Mouse (Mus musculus): ENCODE measurements around the gene Pkn3. TPM values are rescaled to one million over a fixed set of nuclear protein-coding genes. Genes with fewer than 3 reads are reported as not detected.
A peak's percentile ranks its signal among the peaks of the same experiment; 100 is the strongest.
"Not testable (repeated sequence)": the region's sequence is repeated elsewhere in the genome, so short reads cannot be mapped to it uniquely, and the experiment has no call there.

Pkn3 gene
- polyA plus RNA-seq, 1 experiment from 2014 or later, result 12.1 TPM

DNA sequence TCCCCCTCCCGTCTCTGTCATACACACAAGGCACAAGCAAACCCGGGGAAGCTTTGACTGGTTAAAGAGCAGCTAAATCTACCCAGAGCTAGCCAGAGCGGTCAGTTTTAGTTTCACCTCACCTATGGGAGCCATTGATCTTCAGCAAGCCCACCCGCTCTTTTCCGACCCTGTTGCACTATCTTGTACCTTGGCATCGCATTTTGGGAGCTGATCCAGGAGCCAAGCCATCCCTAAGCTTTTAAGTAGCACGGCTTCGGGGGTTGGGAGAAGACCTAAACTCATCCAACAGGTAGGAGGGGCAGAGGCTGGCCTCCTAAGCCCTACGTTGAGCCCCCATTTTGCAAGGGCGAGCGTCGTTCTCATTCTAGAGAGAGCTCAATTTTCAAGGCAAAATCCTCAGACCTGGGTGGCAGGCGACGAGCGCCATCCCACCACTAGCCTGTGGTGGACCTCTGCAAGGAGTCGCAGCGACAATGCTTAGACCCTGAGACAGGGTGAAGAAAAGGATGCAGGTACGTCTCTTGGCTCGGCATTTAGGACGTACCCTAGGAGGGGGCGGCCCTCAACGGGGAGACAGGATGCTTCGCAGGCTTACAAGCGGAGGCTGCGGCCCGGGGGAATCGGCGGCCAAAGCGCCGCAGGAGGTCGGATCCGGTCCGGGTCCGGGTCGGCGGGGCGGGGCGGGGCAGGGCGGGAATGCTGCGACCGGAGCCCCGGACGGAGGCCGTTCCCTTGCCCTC lies 46.4 kb downstream of the Pkn3 start:
- Histone ChIP-seq H3K27me3 (ENCODE audit: control insufficient read depth, insufficient read depth, low read length) (no peaks in the 10 kb centered on the region), H3K4me3 (ENCODE audit: low read depth, low read length) (peak overlapping the region; percentile 76), H3K9me3 (ENCODE audit: control insufficient read depth, low read length) (no peaks in the 10 kb centered on the region), H3K27ac (ENCODE audit: low read depth, low read length) (peak overlapping the region; percentile 72), H3K4me1 (replicated peaks; ENCODE audit: control insufficient read depth, insufficient read depth, low read length) (peaks cover 11% of the 10 kb centered on the region; the same call in 1 of the 2 replicates), H3K36me3 (ENCODE audit: control insufficient read depth, insufficient read depth, low read length) (no peaks in the 10 kb centered on the region), H3K4me2 (ENCODE audit: low read depth, low read length, severe bottlenecking) (peak overlapping the region; percentile 89), H3K9ac (ENCODE audit: low read length) (peak overlapping the region; percentile 85)
- ATAC-seq (replicated peaks; ENCODE audit: low FRiP score) (peak; percentile 75), DNase-seq (ENCODE audit: low spot score) (no peak)
- WGBS, result 1% methylated on average over 41 of the region's 44 CpGs

DNA sequence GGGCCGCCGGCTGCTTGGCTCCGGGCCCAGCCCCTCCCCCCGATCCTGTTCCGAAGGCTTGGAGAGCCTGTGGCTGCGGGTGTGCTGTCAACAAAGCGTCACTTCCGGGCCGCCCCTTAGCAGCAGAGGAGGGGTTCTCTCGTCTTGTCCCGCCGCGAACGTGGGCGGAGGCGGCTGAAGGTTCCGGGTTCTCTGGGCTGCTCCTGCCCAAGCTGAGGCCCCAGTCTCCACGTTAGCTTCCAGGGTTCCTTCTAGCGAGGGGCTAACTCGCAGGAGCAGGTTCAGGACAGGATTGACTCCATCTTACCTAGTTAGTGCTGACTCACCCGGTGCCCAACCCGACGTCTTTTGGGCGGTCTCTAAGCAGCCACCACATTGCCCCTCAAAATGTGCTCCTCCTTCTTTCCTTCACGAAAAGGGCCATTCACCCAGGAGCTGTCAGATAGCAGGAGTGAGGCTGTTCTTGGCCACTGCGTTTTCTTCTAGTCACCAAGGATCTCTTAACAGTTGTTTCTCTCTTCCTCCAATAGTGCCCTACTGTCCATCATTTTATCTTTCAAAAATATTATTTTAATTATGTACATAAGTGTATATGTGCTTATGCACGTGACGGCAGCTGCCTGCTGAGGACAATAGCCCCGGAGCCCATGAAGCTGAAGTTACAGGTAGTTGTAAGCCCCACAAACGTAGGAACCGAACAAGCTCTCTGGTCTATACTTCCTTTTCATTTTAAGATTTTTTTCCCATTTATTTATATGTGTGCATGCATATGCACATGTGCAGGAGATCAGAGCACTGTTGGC lies 47.2 kb downstream of the Pkn3 start, which contains the start of gene Zer1:
Gene Zer1 (minus strand): TSS at position 114 of the 803 bp plus-strand sequence.
- peak within 1 kb of the TSS; percentile 89 for H3K4me2 ChIP-seq (ENCODE audit: low read depth, low read length, severe bottlenecking)
- H3K27me3 ChIP-seq (ENCODE audit: control insufficient read depth, insufficient read depth, low read length), result no peaks in the 10 kb centered on the region
- no peaks in the 10 kb centered on the region for H3K9me3 ChIP-seq (ENCODE audit: control insufficient read depth, low read length)
- peak within 1 kb of the TSS; percentile 85 for H3K9ac ChIP-seq (ENCODE audit: low read length)
- no peaks in the 10 kb centered on the region for H3K36me3 ChIP-seq (ENCODE audit: control insufficient read depth, insufficient read depth, low read length)
- peak within 1 kb of the TSS; percentile 76 for H3K4me3 ChIP-seq (ENCODE audit: low read depth, low read length)
- DNase-seq (ENCODE audit: low spot score) (peak; percentile 95), ATAC-seq (replicated peaks; ENCODE audit: low FRiP score) (peak; percentile 94)
- H3K27ac ChIP-seq (ENCODE audit: low read depth, low read length), result peak within 1 kb of the TSS; percentile 72
- H3K4me1 ChIP-seq (replicated peaks; ENCODE audit: control insufficient read depth, insufficient read depth, low read length), result peaks cover 7% of the 10 kb centered on the region; the same call in 1 of the 2 replicates
- 11% methylated on average over 27 of the region's 31 CpGs for WGBS

DNA sequence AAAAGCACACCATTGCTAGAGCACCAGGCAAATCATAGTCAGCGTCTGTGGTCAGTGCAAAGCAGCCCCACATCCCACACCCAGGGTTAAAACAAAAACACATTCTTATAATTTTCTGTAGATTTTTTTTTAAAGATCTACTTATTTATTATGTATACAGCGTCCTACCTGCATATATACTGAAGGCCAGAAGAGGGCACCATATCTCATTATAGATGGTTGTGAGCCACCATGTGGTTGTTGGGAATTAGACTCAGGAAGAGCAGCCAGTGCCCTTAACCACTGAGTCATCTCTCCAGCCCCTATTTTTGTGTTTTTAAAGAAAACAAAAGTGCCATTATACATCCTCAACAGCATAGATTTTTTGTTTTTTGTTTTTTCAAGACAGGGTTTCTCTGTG lies 51.3 kb downstream of the Pkn3 start:
- Histone ChIP-seq H3K4me2 (ENCODE audit: low read depth, low read length, severe bottlenecking) (no peak overlapping the region), H3K9ac (ENCODE audit: low read length) (no peak overlapping the region), H3K4me1 (replicated peaks; ENCODE audit: control insufficient read depth, insufficient read depth, low read length) (peaks cover 1% of the 10 kb centered on the region; the same call in 1 of the 2 replicates), H3K27ac (ENCODE audit: low read depth, low read length) (no peak overlapping the region), H3K27me3 (ENCODE audit: control insufficient read depth, insufficient read depth, low read length) (no peaks in the 10 kb centered on the region), H3K36me3 (ENCODE audit: control insufficient read depth, insufficient read depth, low read length) (no peaks in the 10 kb centered on the region), H3K9me3 (ENCODE audit: control insufficient read depth, low read length) (no peaks in the 10 kb centered on the region), H3K4me3 (ENCODE audit: low read depth, low read length) (no peak overlapping the region)
- no peak for DNase-seq (ENCODE audit: low spot score)
- no peak for ATAC-seq (replicated peaks; ENCODE audit: low FRiP score)
- 38% methylated on average over 2 of the region's 2 CpGs for WGBS

DNA sequence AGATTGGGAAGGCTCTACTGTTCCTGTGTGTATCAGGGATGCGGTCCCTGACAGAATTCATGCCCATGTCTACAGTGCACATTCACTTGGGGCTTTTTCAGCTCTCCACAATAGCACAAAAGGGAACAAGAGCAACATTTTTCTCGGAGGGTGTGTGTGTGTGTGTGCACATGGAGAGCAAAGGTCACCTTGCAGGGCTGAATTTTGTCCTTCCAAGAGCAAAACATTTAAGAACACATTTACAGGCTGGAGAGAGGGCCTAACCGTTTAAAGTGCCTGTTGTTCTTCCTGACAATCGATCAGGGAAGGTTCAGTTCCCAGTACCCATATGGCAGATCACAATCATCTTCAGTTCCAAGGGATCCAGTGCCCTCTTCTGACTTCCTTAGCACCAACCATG lies 52.7 kb downstream of the Pkn3 start:
- WGBS, result 92% methylated on average over 4 of the region's 4 CpGs
- H3K4me3 ChIP-seq (ENCODE audit: low read depth, low read length), result no peak overlapping the region
- H3K27me3 ChIP-seq (ENCODE audit: control insufficient read depth, insufficient read depth, low read length), result no peaks in the 10 kb centered on the region
- no peaks in the 10 kb centered on the region for H3K36me3 ChIP-seq (ENCODE audit: control insufficient read depth, insufficient read depth, low read length)
- peaks cover 11% of the 10 kb centered on the region for H3K4me1 ChIP-seq (replicated peaks; ENCODE audit: control insufficient read depth, insufficient read depth, low read length)
- ATAC-seq (replicated peaks; ENCODE audit: low FRiP score), result no peak
- H3K4me2 ChIP-seq (ENCODE audit: low read depth, low read length, severe bottlenecking), result no peak overlapping the region
- no peak overlapping the region for H3K9ac ChIP-seq (ENCODE audit: low read length)
- no peak overlapping the region for H3K27ac ChIP-seq (ENCODE audit: low read depth, low read length)
- DNase-seq (ENCODE audit: low spot score), result no peak
- no peaks in the 10 kb centered on the region for H3K9me3 ChIP-seq (ENCODE audit: control insufficient read depth, low read length)

GRCm38 (mm10) chr2:30131240-30131639 lies 53.8 kb downstream of the Pkn3 start:
- not testable (repeated sequence) for H3K36me3 ChIP-seq (ENCODE audit: control insufficient read depth, insufficient read depth, low read length); H3K4me3 ChIP-seq (ENCODE audit: low read depth, low read length); H3K4me2 ChIP-seq (ENCODE audit: low read depth, low read length, severe bottlenecking); ATAC-seq (replicated peaks; ENCODE audit: low FRiP score); H3K27me3 ChIP-seq (ENCODE audit: control insufficient read depth, insufficient read depth, low read length); DNase-seq (ENCODE audit: low spot score); H3K27ac ChIP-seq (ENCODE audit: low read depth, low read length); H3K9ac ChIP-seq (ENCODE audit: low read length); H3K9me3 ChIP-seq (ENCODE audit: control insufficient read depth, low read length)
- peaks cover 13% of the 10 kb centered on the region for H3K4me1 ChIP-seq (replicated peaks; ENCODE audit: control insufficient read depth, insufficient read depth, low read length)
- 78% methylated on average over 5 of the region's 5 CpGs for WGBS

DNA sequence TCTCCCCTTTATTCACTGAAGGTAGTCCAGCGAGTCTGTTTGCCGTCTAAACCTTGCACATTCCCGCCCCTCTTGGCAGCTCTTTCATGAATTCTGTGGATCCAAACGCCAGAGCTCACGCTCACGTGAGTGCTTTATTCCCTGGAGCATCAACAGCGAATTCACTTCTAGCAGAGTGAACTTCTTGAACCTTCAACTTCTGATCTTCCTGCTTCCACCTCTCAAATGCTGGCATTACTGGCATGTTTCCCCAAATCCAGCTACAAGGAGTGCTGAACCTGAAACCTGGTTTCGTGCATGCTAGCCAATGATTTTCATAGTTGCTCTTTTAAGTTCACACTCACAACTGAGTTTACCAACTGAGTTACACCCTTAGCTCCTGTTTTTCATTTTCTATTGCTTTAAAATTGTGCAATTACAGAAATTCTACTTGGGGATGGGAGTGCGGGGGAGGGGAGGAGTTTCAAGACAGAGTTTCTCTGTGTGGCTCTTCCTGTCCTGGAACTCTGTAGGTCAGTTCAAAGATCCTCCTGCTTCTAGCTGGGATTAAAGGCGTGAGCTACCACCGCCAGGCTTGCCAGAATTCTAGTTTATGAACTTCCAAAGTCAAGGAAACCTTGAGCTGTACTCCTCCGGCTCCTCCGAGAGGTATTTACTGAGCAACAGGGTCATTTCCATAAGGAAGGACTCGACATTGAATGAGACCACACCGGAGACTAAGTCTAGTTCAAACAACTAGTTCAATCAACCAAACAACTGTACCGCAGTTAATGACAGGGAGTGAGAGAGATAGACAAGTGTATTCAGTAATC lies 55.5 kb downstream of the Pkn3 start:
- ATAC-seq (replicated peaks; ENCODE audit: low FRiP score), result no peak
- WGBS, result 28% methylated on average over 16 of the region's 16 CpGs

DNA sequence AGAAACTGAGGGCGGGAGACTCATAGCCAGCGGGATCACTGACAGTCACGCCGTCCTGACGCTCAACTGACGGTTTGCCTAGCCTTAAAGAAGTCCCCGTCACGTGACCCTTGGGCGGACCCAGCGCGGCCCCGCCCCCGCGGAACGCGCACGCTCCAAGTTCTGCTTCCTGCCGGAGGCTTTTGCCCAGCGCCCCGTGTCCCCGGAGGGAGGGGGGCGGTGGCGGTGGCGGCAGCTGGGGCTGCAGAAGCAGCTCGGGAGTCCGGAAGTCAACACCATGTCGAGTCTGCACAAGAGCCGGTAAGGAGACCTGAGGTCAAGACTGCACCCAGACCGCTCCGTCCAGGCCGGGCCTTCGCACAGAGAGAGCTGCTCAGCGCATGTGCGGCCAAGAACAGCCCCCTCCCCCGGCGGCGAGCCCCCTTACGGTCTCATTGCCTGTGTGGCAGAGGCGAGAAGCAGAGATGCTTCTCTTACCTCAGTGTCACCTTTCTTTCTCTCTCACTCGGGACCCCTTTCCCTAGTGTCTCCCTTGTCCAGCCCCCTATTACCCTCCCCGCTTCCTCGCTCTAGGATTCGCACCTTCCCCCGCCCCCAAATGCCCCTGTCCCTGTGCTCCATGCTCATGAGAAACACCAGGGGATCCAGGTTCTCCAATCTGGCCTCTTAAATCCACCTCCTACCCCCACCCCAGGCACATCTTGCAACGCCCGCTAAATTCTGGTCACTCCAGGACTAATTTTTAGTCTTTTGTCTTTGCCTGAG lies 56.3 kb downstream of the Pkn3 start, which contains the start of gene Tbc1d13:
Gene Tbc1d13 (plus strand): TSS at position 134 of the 765 bp plus-strand sequence.
- Histone ChIP-seq H3K4me1 (replicated peaks; ENCODE audit: control insufficient read depth, insufficient read depth, low read length) (peaks cover 13% of the 10 kb centered on the region), H3K36me3 (ENCODE audit: control insufficient read depth, insufficient read depth, low read length) (no peaks in the 10 kb centered on the region), H3K27ac (ENCODE audit: low read depth, low read length) (peak within 1 kb of the TSS; percentile 4; the same call in 1 of the 2 replicates), H3K4me3 (ENCODE audit: low read depth, low read length) (peak within 1 kb of the TSS; percentile 88), H3K9me3 (ENCODE audit: control insufficient read depth, low read length) (no peaks in the 10 kb centered on the region), H3K9ac (ENCODE audit: low read length) (peak within 1 kb of the TSS; percentile 83), H3K27me3 (ENCODE audit: control insufficient read depth, insufficient read depth, low read length) (no peaks in the 10 kb centered on the region), H3K4me2 (ENCODE audit: low read depth, low read length, severe bottlenecking) (peak within 1 kb of the TSS; percentile 93)
- ATAC-seq (replicated peaks; ENCODE audit: low FRiP score) (peak; percentile 94), DNase-seq (ENCODE audit: low spot score) (peak; percentile 98)
- under 1% methylated on average over 44 of the region's 46 CpGs for WGBS

More for the DNA sequence above, 55.5 kb downstream of the Pkn3 start:
- peak overlapping the region; percentile 88 for H3K4me3 ChIP-seq (ENCODE audit: low read depth, low read length)
- H3K36me3 ChIP-seq (ENCODE audit: control insufficient read depth, insufficient read depth, low read length), result no peaks in the 10 kb centered on the region
- H3K9me3 ChIP-seq (ENCODE audit: control insufficient read depth, low read length), result no peaks in the 10 kb centered on the region
- peak overlapping the region; percentile 4; the same call in 1 of the 2 replicates for H3K27ac ChIP-seq (ENCODE audit: low read depth, low read length)
- peak overlapping the region; percentile 93 for H3K4me2 ChIP-seq (ENCODE audit: low read depth, low read length, severe bottlenecking)
- no peak for DNase-seq (ENCODE audit: low spot score)
- no peaks in the 10 kb centered on the region for H3K27me3 ChIP-seq (ENCODE audit: control insufficient read depth, insufficient read depth, low read length)
- peaks cover 13% of the 10 kb centered on the region for H3K4me1 ChIP-seq (replicated peaks; ENCODE audit: control insufficient read depth, insufficient read depth, low read length)
- peak overlapping the region; percentile 40 for H3K9ac ChIP-seq (ENCODE audit: low read length)

Data from forebrain, embryonic 11.5 days (tissue).